Mouse (Mus musculus) kidney, adult 18-20 months (tissue): ENCODE measurements around the gene Ssrp1.

Experiments
- DNase-seq: peaks from one replicate; pipeline ENCODE4 v3.0.0; 2021

Ssrp1 gene

DNA sequence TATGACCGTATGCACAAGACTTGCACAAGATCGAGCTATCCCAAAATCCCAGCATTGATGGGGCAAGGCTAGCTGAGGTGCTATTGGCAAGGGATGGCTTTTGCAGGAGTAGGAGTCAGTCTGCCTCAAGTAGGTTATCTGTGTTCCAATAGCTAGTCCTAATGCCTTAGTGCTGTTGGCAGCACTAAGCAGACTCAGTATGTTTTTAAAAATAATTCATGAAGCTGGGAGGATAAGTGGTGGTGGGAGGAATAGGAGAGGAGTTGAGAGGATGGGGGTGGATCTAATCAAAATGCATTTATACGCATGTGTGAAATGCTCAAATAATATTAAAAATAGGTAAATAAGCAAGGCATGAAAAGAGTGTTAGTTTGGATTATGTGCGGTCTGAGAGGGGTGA, 54.3 kb downstream of the Ssrp1 start:
- no peak for DNase-seq

DNA sequence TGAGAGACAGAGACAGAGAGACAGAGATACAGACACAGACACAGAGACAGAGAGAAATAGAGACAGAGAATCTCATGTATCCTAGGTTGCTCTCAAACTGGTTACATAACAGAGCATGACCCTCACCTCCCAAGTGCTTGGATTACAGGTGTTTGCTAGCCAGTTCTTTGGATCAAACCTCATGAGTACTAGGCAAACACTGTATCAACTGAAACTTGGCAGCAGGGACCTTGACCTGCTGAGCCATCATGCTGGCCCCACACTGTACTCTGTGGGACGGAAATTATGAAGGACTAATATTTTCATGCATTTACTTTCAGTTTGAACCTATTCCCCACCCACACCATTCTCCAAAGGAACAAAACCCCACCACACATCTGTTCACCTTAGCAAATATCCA, 56.3 kb downstream of the Ssrp1 start:
- no peak for DNase-seq

DNA sequence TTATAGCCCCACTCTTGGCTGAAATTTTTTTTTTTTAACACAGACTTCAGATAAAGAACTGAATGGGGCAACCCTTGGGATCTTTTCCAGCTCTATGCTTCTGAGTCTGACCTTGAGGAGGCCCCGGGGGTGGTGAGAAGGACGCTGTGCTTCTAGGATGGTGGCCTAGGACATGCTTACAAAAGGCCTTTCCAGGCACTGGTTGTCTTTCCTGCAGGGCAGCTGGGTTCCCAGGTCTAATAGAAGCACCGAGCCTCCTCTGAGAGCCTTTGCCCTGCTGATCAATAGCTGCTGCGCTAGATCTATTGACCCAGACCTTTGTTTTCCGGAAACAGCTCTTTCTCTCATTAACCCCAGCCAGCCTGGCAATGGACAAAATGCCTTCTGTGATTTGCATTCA, 58.9 kb downstream of the Ssrp1 start:
- DNase-seq = no peak
